Mouse (Mus musculus) megakaryocyte, embryonic 14.5 days (primary cell): ENCODE results near the gene Tcstv3.

Experiments
- FLI1 ChIP-seq: IDR thresholded peaks from 2 replicates; pipeline ENCODE4 v1.6.1; 2012; ENCODE audit warnings: low read length, inconsistent platforms, mixed read lengths
- GATA1 ChIP-seq: IDR thresholded peaks from 3 replicates; pipeline ENCODE4 v1.6.1; 2012; ENCODE audit warnings: mixed read lengths, low read length, inconsistent platforms, borderline replicate concordance

GRCm38 (mm10) chr13:120278784-120279183 is 37.9 kb upstream of the Tcstv3 start:
- TF ChIP-seq GATA1 (no peak), FLI1 (no peak)
